Mouse (Mus musculus): ENCODE results near the gene Rragd.

Rragd gene

DNA sequence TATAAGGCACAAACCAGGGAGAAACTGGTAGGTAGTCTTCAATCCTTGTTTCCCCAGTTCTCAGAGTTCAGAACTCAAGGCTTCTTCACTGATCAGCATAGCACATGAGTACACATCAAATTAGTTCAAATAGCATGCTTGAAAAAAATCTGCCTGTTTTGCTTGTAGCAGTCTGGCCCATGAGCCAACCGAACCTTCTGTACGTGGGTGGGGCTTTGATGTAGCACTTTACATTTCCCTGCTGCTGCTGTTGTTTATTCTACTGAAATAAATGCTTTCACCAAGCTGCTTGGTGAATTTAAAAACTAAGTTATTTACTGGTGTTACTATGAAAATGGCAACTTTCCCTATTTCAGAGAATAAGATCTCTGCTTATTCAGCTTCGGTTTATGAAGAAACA is 69.2 kb downstream of the Rragd start:
- DNase-seq, result no peak

DNA sequence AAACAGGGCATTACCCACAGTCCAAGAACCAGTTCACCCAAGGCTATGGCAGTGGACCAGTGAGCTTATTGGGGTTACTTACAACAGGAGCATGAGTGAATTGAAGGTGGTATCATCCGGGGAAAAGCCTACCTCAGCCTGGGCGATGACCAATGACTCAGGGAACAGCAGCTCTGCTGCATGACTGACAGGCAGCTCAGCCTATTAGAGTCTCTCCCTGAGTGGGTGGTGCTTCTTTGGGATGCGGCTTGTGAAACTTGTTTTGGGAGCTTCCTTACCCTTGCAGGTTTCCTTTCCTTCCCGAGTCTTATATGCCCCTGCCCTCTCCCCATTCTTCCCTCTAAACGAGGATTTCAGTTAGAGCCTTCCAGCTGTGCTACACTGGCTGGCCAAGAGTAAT is 69.8 kb downstream of the Rragd start:
- DNase-seq, result no peak

DNA sequence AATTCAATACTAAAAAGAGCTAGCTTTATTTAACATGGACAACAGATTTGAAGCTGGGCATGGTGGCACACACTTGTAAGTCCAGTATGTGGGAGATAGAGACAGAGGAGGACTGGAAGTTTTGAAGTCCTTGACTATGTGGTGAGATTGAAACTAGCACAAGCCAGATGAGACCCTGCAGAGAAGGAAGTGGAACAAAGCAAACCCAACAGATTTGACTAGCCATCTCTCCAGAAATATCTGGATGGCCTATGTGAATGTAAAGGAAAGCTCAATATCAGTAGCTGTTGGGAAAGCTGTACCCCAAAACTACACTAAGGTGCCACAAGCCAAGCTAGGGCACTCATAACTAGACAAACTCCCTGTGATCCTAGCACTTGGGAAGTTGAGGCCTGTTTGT is 71.6 kb downstream of the Rragd start:
- no peak for DNase-seq

DNA sequence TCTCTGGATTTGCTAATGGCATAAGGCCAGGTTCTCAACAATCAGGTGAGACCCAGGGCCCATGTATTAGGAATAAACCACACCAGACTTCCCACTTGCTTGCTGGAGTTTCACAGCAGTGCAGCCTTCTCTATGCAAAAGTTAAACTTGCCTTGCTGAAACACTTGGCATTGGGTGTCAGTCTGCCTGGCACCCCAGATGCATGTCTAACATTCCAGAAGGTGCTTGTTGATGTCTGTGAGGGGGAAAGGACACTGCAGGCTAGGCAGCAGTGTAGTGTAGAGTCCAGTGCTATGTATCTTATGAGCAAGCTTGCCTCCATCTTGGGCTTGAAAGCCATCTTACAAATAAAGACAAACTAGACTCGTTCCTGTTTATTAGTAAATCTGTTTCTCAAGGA is 73.5 kb downstream of the Rragd start:
- DNase-seq, result no peak

DNA sequence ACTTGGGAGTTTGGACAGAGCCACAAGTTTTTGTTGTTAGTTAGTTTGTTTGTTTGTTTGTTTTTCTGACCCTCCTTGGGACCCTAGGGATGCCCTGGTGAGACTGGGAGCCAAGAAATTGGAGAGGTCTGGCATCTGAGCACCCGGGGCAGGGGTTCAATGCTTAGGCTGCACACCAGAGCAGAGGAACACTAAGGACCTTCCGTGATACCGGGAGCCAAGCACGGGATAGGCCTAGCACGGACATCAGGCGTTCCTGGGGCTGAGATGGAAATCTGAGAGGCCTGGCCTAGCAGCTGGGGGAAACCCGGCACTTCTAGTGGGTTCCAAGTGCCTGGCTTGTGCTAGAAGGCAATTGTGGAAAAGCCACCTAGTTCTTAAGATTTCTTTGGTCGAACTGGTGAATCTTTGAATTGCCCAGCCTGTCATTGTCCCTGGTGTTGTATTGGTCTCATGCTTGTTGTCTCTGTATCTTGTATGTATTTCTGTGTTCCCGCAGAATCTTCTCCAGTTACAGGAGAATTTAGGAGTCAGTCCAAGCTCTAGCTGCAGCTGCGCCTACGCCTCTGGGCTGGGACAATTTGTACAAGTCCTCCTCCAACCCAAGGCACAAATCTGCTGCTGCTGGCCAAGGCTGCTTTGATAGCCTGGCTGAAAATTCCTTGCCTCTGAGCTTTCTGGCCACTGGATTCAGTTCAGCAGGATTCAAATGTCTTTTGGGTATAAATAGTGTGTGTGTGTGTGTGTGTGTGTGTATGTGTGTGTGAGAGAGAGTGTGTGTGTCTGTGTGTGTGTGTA is 75.3 kb downstream of the Rragd start:
- no peak for DNase-seq

DNA sequence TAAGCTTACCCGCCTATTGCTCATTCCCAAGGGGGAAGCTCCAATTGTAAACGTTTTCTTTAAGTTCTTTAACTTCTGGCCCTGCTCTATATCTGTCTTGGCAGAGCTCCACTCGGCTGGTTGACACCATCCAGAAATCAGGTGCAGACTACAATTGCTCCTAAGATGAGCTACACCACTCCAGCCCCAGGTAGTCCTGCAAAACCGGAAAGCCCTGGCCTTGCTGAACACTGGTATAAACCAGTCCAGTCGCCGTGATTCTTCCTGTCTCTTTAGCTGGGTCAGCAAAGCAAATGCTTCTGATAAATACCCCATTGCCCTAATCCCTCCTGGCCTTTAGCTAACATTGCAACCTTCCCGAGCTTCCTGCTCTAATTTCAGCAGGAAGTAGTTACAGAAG is 78.3 kb downstream of the Rragd start:
- DNase-seq, result no peak

DNA sequence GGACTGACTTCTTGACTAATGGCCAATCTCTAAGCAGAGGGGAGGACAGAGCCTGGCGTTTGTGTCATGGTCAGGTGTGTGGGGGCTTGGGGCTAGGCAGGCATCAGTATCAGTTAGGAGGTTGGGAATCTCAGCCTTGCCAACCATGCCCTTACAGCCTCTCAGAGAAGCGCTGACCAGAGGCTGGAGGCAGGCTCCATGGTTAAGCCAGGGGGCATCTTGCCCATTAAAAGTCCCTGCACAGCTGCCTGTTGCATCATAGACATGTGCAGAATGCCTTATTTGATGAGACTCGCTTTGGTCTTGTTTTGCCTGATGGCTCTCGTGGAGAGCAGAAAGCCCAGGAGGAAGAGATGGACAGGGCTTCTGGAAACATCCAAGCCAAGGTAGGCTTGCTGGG is 80.1 kb downstream of the Rragd start, which contains the start of gene Gabrr2:
TSS of gene Gabrr2 (plus strand) at position 19 of the 400 bp plus-strand sequence.
- no peak for DNase-seq

DNA sequence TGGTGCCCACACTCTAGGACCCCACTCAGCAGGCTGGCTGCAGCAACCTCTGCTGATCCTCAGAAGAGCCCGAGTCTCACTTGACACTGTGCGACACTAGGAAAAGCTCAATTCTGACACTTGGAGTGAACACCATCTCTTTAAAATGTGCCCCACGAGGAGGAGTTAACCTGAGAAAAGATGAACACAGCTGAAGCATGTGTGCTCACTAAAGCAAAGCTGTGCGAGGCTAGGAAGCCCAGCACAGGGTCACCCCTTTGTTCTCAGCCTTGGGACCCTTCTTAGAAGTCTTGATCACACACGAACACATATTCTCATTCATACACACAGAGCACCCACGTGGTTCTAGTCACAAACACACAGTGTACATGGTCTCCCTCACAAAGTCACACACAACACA is 82.1 kb downstream of the Rragd start:
- DNase-seq, result no peak

DNA sequence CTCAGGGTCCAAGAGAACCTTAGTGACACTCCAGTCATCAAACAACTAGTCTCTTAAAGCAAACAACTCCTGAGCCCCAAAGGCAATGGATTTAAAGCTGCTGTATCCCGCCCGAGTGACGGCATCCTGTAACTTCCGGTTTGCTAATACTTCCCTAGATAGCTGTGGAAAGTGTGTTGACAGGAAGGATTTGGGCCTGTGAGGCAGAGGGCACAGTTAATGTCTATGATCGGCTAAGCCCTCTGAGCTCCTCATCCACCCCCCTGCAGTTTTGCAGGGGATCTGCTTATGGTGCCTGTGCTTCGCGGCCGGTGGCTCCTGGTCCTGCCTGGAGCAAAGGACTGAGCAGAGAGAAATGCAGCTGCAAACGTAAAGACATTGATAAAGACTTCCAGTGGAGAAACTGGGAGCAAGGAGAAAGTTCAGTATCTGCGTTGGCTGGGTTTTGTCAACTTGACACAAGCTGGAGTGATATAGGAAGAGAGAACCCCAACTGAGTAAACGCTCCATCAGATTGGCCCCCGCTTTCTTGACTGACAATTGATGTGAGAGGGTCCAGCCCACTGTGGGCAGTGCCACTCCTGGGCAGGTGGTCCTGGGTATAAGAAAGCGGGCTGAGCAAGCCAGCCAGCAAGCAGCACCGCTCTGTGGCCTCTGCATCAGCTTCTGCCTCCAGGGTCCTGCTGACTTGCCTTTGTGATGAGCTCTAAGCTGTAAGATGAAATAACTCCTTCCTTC is 83.6 kb downstream of the Rragd start:
- DNase-seq, result no peak

DNA sequence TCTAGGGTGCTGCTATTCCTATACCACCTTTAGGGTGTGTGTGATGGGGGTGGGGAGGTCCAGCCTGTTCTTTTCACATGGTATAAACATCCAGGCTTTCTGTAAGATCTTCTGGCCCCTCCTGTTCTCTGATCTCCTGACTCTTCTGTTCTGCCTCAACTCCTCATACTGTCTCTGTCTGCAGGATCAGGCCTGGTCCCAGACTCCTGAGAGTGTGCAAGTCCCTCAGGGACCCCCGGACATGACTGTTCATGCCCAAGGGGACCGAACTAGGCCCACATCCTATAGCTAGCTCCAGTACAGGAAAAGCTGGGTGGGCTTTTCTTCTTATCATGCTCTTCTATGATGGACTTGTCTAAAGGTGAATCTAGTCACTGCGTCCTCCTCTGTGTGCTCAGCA is 84.5 kb downstream of the Rragd start:
- DNase-seq, result no peak

DNA sequence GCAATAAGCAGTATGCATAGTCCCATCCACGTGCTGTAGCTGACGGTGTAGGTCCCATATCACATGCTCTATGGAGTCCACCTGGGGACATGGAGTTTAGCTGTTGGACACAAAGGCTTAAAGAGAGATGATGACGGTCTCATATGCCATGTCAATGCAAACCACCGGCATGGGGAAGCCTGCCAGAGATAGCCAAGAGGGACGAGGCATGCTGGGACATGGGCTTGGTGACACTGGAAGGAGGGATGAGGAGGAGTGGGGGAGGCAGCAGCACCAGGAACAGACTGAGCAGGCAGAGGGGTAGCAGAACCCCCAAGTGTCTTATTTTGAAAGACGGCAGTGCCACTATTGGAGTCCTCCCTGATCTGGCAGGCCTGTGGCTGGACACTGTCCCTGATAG is 85.0 kb downstream of the Rragd start:
- peak; percentile 54 for DNase-seq

DNA sequence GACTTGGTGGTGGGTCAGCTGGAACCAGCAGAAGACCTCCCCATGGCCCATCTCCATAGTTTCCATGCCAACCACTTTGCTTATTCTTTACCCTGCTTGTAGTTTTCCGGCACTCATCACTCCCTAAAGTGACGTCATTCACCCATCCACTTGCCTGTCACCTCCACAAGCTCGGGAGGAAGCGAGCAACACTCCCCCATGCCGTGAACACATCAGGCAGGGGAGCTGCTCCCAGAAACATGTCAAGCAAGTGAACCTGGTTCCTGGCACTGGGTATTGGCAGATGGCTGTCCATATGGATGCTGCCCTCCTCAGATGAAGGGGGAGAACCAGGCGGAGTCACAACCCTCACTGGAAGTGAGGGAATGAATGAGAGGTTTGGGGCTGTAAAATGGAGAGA is 86.1 kb downstream of the Rragd start:
- peak; percentile 98 for DNase-seq

DNA sequence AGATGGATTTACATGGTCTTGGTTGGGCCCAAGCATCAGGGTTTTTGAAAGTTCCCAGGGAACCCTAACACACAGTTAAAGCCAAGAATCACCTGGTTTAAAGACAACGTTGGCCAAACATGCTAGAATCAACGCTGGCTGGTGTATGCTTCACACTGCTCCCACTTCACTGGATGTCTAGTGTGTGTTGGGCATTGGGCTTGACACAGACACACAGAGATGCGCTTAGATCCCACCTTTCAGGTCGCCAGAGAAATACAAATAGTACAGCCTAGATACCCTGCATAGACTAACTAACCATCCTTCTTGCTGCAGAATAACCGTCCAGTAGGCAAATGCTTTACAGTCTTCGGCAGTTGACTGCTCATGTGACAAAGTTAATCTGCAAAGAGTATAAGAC is 87.5 kb downstream of the Rragd start:
- DNase-seq, result no peak

DNA sequence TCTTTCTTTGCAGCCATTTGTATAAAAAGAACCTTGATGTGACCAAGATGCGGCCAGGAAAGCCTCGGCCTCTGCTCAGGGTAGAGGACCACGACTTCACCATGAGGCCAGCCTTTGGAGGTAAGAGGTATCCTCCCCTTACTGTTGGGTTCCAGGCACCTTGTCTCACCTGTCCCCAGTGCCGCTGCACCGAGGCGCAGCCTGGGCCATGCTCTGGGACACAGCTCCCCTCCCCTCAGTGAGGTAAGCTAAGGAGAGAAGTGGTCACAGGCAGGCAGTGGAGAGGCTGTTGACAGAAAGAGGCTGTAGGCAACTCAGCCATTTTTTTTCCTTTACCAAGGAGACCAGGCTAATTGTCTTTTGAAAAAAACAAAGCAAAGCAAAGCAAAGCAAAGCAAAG is 88.5 kb downstream of the Rragd start:
- DNase-seq, result no peak

Measured in cerebellum, adult 11-12 months (tissue).